Mouse (Mus musculus): ENCODE measurements around the gene Olfr111. TPM values are rescaled to one million over a fixed set of nuclear protein-coding genes. Genes with fewer than 3 reads are reported as not detected.

Gene Olfr111
- polyA plus RNA-seq, 1 experiment: not detected

- H3K4me3 ChIP-seq (ENCODE audit: insufficient read depth, low read length): no peak overlapping the region
- no peak overlapping the region for H3K27ac ChIP-seq (ENCODE audit: insufficient read depth, low read length)
- no peaks in the 10 kb centered on the region for H3K4me1 ChIP-seq (ENCODE audit: control insufficient read depth, insufficient read depth, low read length)
- TF ChIP-seq POLR2A (IDR thresholded peaks at IDR 0.05; ENCODE audit: low read depth, low read length) (no peak), CTCF (IDR thresholded peaks at IDR 0.05; ENCODE audit: borderline replicate concordance, insufficient read depth, low read length) (no peak)
Measured at GRCm38 (mm10) chr17:37558913-37559615, 51.2 kb downstream of the Olfr111 start.

- H3K27ac ChIP-seq (ENCODE audit: insufficient read depth, low read length): no peak within 1 kb of the TSS
- no peak within 1 kb of the TSS for H3K4me3 ChIP-seq (ENCODE audit: insufficient read depth, low read length)
- H3K4me1 ChIP-seq (ENCODE audit: control insufficient read depth, insufficient read depth, low read length): no peaks in the 10 kb centered on the region
- TF ChIP-seq CTCF (IDR thresholded peaks at IDR 0.05; ENCODE audit: borderline replicate concordance, insufficient read depth, low read length) (no peak), POLR2A (IDR thresholded peaks at IDR 0.05; ENCODE audit: low read depth, low read length) (no peak)
Measured at GRCm38 (mm10) chr17:37569351-37569750, 61.5 kb downstream of the Olfr111 start, which contains the start of gene Olfr112. Olfr112 (minus strand) TSS chr17:37569451.

- H3K4me3 ChIP-seq (ENCODE audit: insufficient read depth, low read length): no peak within 1 kb of the TSS
- no peak for TF ChIP-seq POLR2A (IDR thresholded peaks at IDR 0.05; ENCODE audit: low read depth, low read length)
- TF ChIP-seq CTCF (IDR thresholded peaks at IDR 0.05; ENCODE audit: borderline replicate concordance, insufficient read depth, low read length): no peak
- no peak within 1 kb of the TSS for H3K27ac ChIP-seq (ENCODE audit: insufficient read depth, low read length)
- no peaks in the 10 kb centered on the region for H3K4me1 ChIP-seq (ENCODE audit: control insufficient read depth, insufficient read depth, low read length)
Measured at GRCm38 (mm10) chr17:37577563-37577962, 69.7 kb downstream of the Olfr111 start, which contains the start of gene Olfr113. Olfr113 (minus strand) TSS chr17:37577663.

Other genes starting within 250 kb of the Olfr111 start
- not detected in 2 replicates for gene Olfr98, start 244.3 kb upstream of the Olfr111 start, polyA plus RNA-seq (2011; ENCODE audit: insufficient read length, low read depth, missing spikeins)
- 5.3 and 5.7 TPM in 2 replicates for gene H2-M3, start 237.8 kb upstream of the Olfr111 start, polyA plus RNA-seq (2011; ENCODE audit: insufficient read length, low read depth, missing spikeins)
- not detected in 2 replicates for gene Olfr99, start 224.6 kb upstream of the Olfr111 start, polyA plus RNA-seq (2011; ENCODE audit: insufficient read length, low read depth, missing spikeins)
- gene Olfr101, start 203.7 kb upstream of the Olfr111 start, polyA plus RNA-seq (2011; ENCODE audit: insufficient read length, low read depth, missing spikeins): not detected in 2 replicates
- not detected in 2 replicates for gene Olfr102, start 191.0 kb upstream of the Olfr111 start, polyA plus RNA-seq (2011; ENCODE audit: insufficient read length, low read depth, missing spikeins)
- gene Olfr103, start 168.3 kb upstream of the Olfr111 start, polyA plus RNA-seq (2011; ENCODE audit: insufficient read length, low read depth, missing spikeins): not detected in 2 replicates
- gene Olfr104-ps, start 148.4 kb upstream of the Olfr111 start, polyA plus RNA-seq (2011; ENCODE audit: insufficient read length, low read depth, missing spikeins): not detected in 2 replicates
- gene Olfr105-ps, start 129.0 kb upstream of the Olfr111 start, polyA plus RNA-seq (2011; ENCODE audit: insufficient read length, low read depth, missing spikeins): not detected in 2 replicates
- not detected in 2 replicates for gene Olfr106-ps, start 117.6 kb upstream of the Olfr111 start, polyA plus RNA-seq (2011; ENCODE audit: insufficient read length, low read depth, missing spikeins)
- not detected in 2 replicates for gene Olfr107, start 108.8 kb upstream of the Olfr111 start, polyA plus RNA-seq (2011; ENCODE audit: insufficient read length, low read depth, missing spikeins)
- not detected in 2 replicates for gene Olfr108, start 62.5 kb upstream of the Olfr111 start, polyA plus RNA-seq (2011; ENCODE audit: insufficient read length, low read depth, missing spikeins)
- gene Olfr109, start 49.1 kb upstream of the Olfr111 start, polyA plus RNA-seq (2011; ENCODE audit: insufficient read length, low read depth, missing spikeins): not detected in 2 replicates
- not detected in 2 replicates for gene H2-M2, start 24.5 kb upstream of the Olfr111 start, polyA plus RNA-seq (2011; ENCODE audit: insufficient read length, low read depth, missing spikeins)
- not detected in 2 replicates for gene Olfr110, start 15.6 kb upstream of the Olfr111 start, polyA plus RNA-seq (2011; ENCODE audit: insufficient read length, low read depth, missing spikeins)
- not detected in 2 replicates for gene Olfr112, start 61.4 kb downstream of the Olfr111 start, polyA plus RNA-seq (2011; ENCODE audit: insufficient read length, low read depth, missing spikeins)
- gene Olfr113, start 69.6 kb downstream of the Olfr111 start, polyA plus RNA-seq (2011; ENCODE audit: insufficient read length, low read depth, missing spikeins): not detected in 2 replicates
- not detected in 2 replicates for gene Olfr114, start 84.7 kb downstream of the Olfr111 start, polyA plus RNA-seq (2011; ENCODE audit: insufficient read length, low read depth, missing spikeins)
- not detected in 2 replicates for gene Olfr115, start 119.1 kb downstream of the Olfr111 start, polyA plus RNA-seq (2011; ENCODE audit: insufficient read length, low read depth, missing spikeins)
- not detected in 2 replicates for gene Olfr116, start 119.2 kb downstream of the Olfr111 start, polyA plus RNA-seq (2011; ENCODE audit: insufficient read length, low read depth, missing spikeins)
- not detected in 2 replicates for gene Olfr117, start 155.8 kb downstream of the Olfr111 start, polyA plus RNA-seq (2011; ENCODE audit: insufficient read length, low read depth, missing spikeins)
- gene Olfr118, start 159.0 kb downstream of the Olfr111 start, polyA plus RNA-seq (2011; ENCODE audit: insufficient read length, low read depth, missing spikeins): not detected in 2 replicates
- gene Olfr119, start 188.5 kb downstream of the Olfr111 start, polyA plus RNA-seq (2011; ENCODE audit: insufficient read length, low read depth, missing spikeins): not detected in 2 replicates
- not detected in 2 replicates for gene Olfr120, start 213.8 kb downstream of the Olfr111 start, polyA plus RNA-seq (2011; ENCODE audit: insufficient read length, low read depth, missing spikeins)
- gene Olfr121, start 240.8 kb downstream of the Olfr111 start, polyA plus RNA-seq (2011; ENCODE audit: insufficient read length, low read depth, missing spikeins): not detected in 2 replicates